Mouse (Mus musculus) hematopoietic stem cell, adult 5-6 weeks (primary cell): ENCODE measurements around the gene Cog4. TPM values are rescaled to one million over a fixed set of nuclear protein-coding genes. Genes with fewer than 3 reads are reported as not detected.

Experiments
- total RNA-seq: library from RNA; stranded (forward); fragments of 172-1452, 232-1000 nt; gene quantifications from 2 replicates; pipeline ENCODE4 v1.2.3, GENCODE M21; 2017

Gene Cog4
- total RNA-seq, 1 experiment from 2014 or later = 31.5 TPM

Other genes with a start within 250 kb of the Cog4 start
- 13.6 and 17.3 TPM in 2 replicates for gene Vac14, start 228.0 kb upstream of the Cog4 start, total RNA-seq
- gene Mtss1l, start 125.1 kb upstream of the Cog4 start, total RNA-seq = 1.5 and 2.3 TPM in 2 replicates
- not detected in 2 replicates for gene Il34, start 40.7 kb upstream of the Cog4 start, total RNA-seq
- gene Sf3b3, start 187 bp downstream of the Cog4 start, total RNA-seq = 184 and 205 TPM in 2 replicates
- 3.3 and 5.6 TPM in 2 replicates for gene Fuk, start 55.9 kb downstream of the Cog4 start, total RNA-seq
- gene St3gal2, start 73.3 kb downstream of the Cog4 start, total RNA-seq = 7.1 and 12.3 TPM in 2 replicates
- 33.8 and 45.6 TPM in 2 replicates for gene Ddx19a, start 151.2 kb downstream of the Cog4 start, total RNA-seq
- 15.7 and 17.2 TPM in 2 replicates for gene Ddx19b, start 185.2 kb downstream of the Cog4 start, total RNA-seq
- 33.8 and 35.0 TPM in 2 replicates for gene Aars, start 186.5 kb downstream of the Cog4 start, total RNA-seq
- 20.1 and 25.7 TPM in 2 replicates for gene Exosc6, start 209.7 kb downstream of the Cog4 start, total RNA-seq
- not detected in 2 replicates for gene Clec18a, start 245.8 kb downstream of the Cog4 start, total RNA-seq
- 19.0 and 27.2 TPM in 2 replicates for gene Pdpr, start 248.0 kb downstream of the Cog4 start, total RNA-seq